Mouse (Mus musculus) adrenal gland, postnatal 25 days (tissue): ENCODE data around the gene Omp. TPM values are rescaled to one million over a fixed set of nuclear protein-coding genes. Genes with fewer than 3 reads are reported as not detected.

Experiments used
- DNase-seq: peaks from one replicate; pipeline ENCODE4 v3.0.0; 2021; ENCODE audit warnings: mixed read lengths
- total RNA-seq: library from RNA; stranded (reverse); gene quantifications from 2 replicates; pipeline ENCODE4 v1.2.3, GENCODE M21; 2021

The Omp gene
- total RNA-seq, 1 experiment from 2014 or later = 5.4 TPM

GRCm38 (mm10) chr7:98103002-98103941, 42.0 kb downstream of the Omp start:
- peak; percentile 78 for DNase-seq

- no peak for DNase-seq
Measured at GRCm38 (mm10) chr7:98102488-98102887, 42.8 kb downstream of the Omp start.

- DNase-seq = no peak
Measured at GRCm38 (mm10) chr7:98097557-98097956, 47.7 kb downstream of the Omp start.

GRCm38 (mm10) chr7:98095852-98096251, 49.5 kb downstream of the Omp start:
- no peak for DNase-seq

Other genes with a start within 250 kb of the Omp start
- gene Gdpd4, start 225.5 kb downstream of the Omp start, total RNA-seq = not detected in 2 replicates
- 91.2 and 206 TPM in 2 replicates for gene Myo7a, start 26.0 kb downstream of the Omp start, total RNA-seq
- gene Capn5, start 32.8 kb upstream of the Omp start, total RNA-seq = 4.0 and 9.5 TPM in 2 replicates
- 5.6 and 12.4 TPM in 2 replicates for gene B3gnt6, start 54.0 kb upstream of the Omp start, total RNA-seq
- gene Acer3, start 175.7 kb upstream of the Omp start, total RNA-seq = 12.9 and 20.0 TPM in 2 replicates
- gene Tsku, start 215.8 kb upstream of the Omp start, total RNA-seq = 22.9 and 40.6 TPM in 2 replicates